Mouse (Mus musculus): ENCODE results near the gene Rbfox1.
A peak's percentile ranks its signal among the peaks of the same experiment; 100 is the strongest.

Gene Rbfox1

GRCm38 (mm10) chr16:6963533-6963932, 1078.4 kb downstream of the Rbfox1 start:
- no peak for DNase-seq

- peak; percentile 11 for DNase-seq
Measured at GRCm38 (mm10) chr16:6964720-6965583, 1079.8 kb downstream of the Rbfox1 start.

GRCm38 (mm10) chr16:6969986-6970385, 1084.8 kb downstream of the Rbfox1 start:
- DNase-seq, result no peak

GRCm38 (mm10) chr16:6976341-6976740, 1091.2 kb downstream of the Rbfox1 start:
- DNase-seq, result no peak

GRCm38 (mm10) chr16:6983947-6984346, 1098.8 kb downstream of the Rbfox1 start:
- no peak for DNase-seq

GRCm38 (mm10) chr16:6986031-6986430, 1100.9 kb downstream of the Rbfox1 start:
- no peak for DNase-seq

GRCm38 (mm10) chr16:6986494-6986893, 1101.3 kb downstream of the Rbfox1 start:
- DNase-seq, result no peak

GRCm38 (mm10) chr16:6992251-6992650, 1107.1 kb downstream of the Rbfox1 start:
- no peak for DNase-seq

GRCm38 (mm10) chr16:6993180-6993579, 1108.0 kb downstream of the Rbfox1 start:
- no peak for DNase-seq

- peak; percentile 12 for DNase-seq
Measured at GRCm38 (mm10) chr16:6997109-6997508, 1112.0 kb downstream of the Rbfox1 start.

GRCm38 (mm10) chr16:6997834-6998233, 1112.7 kb downstream of the Rbfox1 start:
- no peak for DNase-seq

- DNase-seq, result no peak
Measured at GRCm38 (mm10) chr16:7004565-7004964, 1119.4 kb downstream of the Rbfox1 start.

GRCm38 (mm10) chr16:7005478-7005877, 1120.3 kb downstream of the Rbfox1 start:
- peak; percentile 64 for DNase-seq

GRCm38 (mm10) chr16:7017310-7017709, 1132.2 kb downstream of the Rbfox1 start:
- no peak for DNase-seq

GRCm38 (mm10) chr16:7034231-7034630, 1149.1 kb downstream of the Rbfox1 start:
- no peak for DNase-seq

- no peak for DNase-seq
Measured at GRCm38 (mm10) chr16:7036566-7036965, 1151.4 kb downstream of the Rbfox1 start.

- no peak for DNase-seq
Measured at GRCm38 (mm10) chr16:7036988-7037387, 1151.8 kb downstream of the Rbfox1 start.

GRCm38 (mm10) chr16:7038639-7039260, 1153.6 kb downstream of the Rbfox1 start:
- peak; percentile 50 for DNase-seq

- peak; percentile 60 for DNase-seq
Measured at GRCm38 (mm10) chr16:7039404-7040367, 1154.5 kb downstream of the Rbfox1 start.

- DNase-seq, result peak; percentile 37
Measured at GRCm38 (mm10) chr16:7040691-7041090, 1155.5 kb downstream of the Rbfox1 start.

- DNase-seq, result no peak
Measured at GRCm38 (mm10) chr16:7047421-7047820, 1162.3 kb downstream of the Rbfox1 start.

GRCm38 (mm10) chr16:7049162-7049971, 1164.2 kb downstream of the Rbfox1 start:
- peak; percentile 86 for DNase-seq

Data from retina, postnatal 1 day (tissue).